Mouse (Mus musculus) thymus, adult 2 months (tissue): ENCODE results near the gene Ulbp1. TPM values are rescaled to one million over a fixed set of nuclear protein-coding genes. Genes with fewer than 3 reads are reported as not detected.

Source experiments
- DNase-seq: peaks from one replicate; pipeline ENCODE4 v3.0.0; 2021
- H3K27ac ChIP-seq: fragments of 200-500 bp; 2 replicates; pipeline ENCODE4 v1.5.1; 2012; ENCODE audit warnings: low read length, control low read depth; ENCODE audit not compliant: control insufficient read depth, insufficient read depth
- H3K27me3 ChIP-seq: fragments of 200-500 bp; 2 replicates; pipeline ENCODE4 v1.6.1; 2012; ENCODE audit warnings: mild to moderate bottlenecking, low read length, moderate library complexity, mixed read lengths; ENCODE audit not compliant: control insufficient read depth, insufficient read depth
- H3K36me3 ChIP-seq: fragments of 200-500 bp; 2 replicates; pipeline ENCODE4 v1.6.1; 2012; ENCODE audit warnings: mild to moderate bottlenecking, low read length, moderate library complexity; ENCODE audit not compliant: control insufficient read depth, insufficient read depth
- H3K4me1 ChIP-seq: fragments of 200-500 bp; replicated peaks from 2 replicates; pipeline ENCODE4 v1.6.1; 2012; ENCODE audit warnings: low read length; ENCODE audit not compliant: control insufficient read depth, insufficient read depth
- H3K4me3 ChIP-seq: fragments of 200-500 bp; 2 replicates; pipeline ENCODE4 v1.5.1; 2012; ENCODE audit warnings: mild to moderate bottlenecking, low read length, control low read depth, moderate library complexity; ENCODE audit not compliant: control insufficient read depth, insufficient read depth
- CTCF ChIP-seq: fragments of 200-500 bp; IDR thresholded peaks from 2 replicates; pipeline ENCODE4 v1.5.1; 2012; ENCODE audit warnings: mild to moderate bottlenecking, control low read depth, low read length, moderate library complexity, borderline replicate concordance; ENCODE audit not compliant: control insufficient read depth, poor library complexity, insufficient read depth; ENCODE audit errors: extremely low read depth
- POLR2A ChIP-seq: fragments of 200-500 bp; IDR thresholded peaks from 2 replicates; pipeline ENCODE4 v1.6.1; 2012; ENCODE audit warnings: mild to moderate bottlenecking, low read length, control low read depth, moderate library complexity; ENCODE audit not compliant: control insufficient read depth, poor library complexity, insufficient read depth; ENCODE audit errors: extremely low read depth
- WGBS: fragments of 180-500 bp; shearing (Covaris S2); methylation state at CpG from one replicate; pipeline ENCODE4 v1.1.7; 2018; 5-methylcytosine and 5-hydroxymethylcytosine counted together
- polyA plus RNA-seq: library from polyadenylated mRNA; depleted of rRNA; stranded (reverse); fragments of >200 nt; gene quantifications from 2 replicates; pipeline ENCODE4 v1.2.3, GENCODE M21; 2012; rRNA removed

Gene Ulbp1
- polyA plus RNA-seq, 1 experiment: 8.4 TPM

DNA sequence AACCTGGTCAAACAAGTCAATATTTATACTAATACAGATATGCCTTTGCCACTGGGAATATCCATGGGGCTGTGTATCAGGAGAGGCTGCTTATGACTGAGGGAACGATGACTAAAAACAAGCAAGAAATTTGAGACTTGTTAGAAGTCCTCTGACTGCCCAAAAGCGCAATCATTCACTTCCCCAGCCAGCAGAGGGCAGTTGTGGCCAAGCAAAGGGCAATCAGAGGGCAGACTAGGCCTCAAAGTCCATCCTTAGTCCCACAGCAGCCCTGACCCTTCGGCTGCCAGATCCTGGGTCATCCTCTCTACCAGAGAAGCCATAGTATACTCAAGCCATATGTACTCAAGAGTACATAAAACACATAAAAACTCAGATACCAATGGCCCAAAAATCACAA, 11.4 kb downstream of the Ulbp1 start:
- Histone ChIP-seq H3K27ac (no peak overlapping the region), H3K36me3 (peaks cover 23% of the 10 kb centered on the region), H3K4me1 (no peaks in the 10 kb centered on the region), H3K4me3 (no peak overlapping the region), H3K27me3 (no peaks in the 10 kb centered on the region)
- 71% methylated on average over 3 of the region's 3 CpGs for WGBS
- TF ChIP-seq POLR2A (no peak), CTCF (no peak)
- peak; percentile 13 for DNase-seq

DNA sequence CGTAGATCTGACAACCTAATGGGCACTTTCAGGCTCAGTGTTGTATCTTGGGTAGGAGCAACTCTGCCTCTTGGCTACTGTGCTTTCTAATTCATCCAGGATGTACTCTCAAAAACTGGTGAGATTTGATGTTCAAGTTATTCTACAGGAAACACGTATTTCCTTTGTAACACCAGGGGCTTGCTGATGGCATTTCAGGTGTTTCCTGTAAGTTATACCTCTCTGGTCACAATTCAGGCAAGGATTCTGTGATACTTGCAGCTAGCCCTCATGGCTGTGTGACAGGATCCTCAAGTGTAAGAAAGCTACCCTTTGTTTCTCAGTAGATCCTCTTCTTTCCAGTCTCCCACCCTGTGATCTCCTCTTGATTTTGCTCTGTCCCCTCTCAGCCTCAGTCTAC, 34.5 kb downstream of the Ulbp1 start:
- no peak for DNase-seq
- Histone ChIP-seq H3K27ac (no peak overlapping the region), H3K36me3 (peaks cover 10% of the 10 kb centered on the region), H3K4me1 (no peaks in the 10 kb centered on the region), H3K4me3 (no peak overlapping the region), H3K27me3 (no peaks in the 10 kb centered on the region)
- WGBS: 24% methylated on average over 2 of the region's 2 CpGs
- TF ChIP-seq POLR2A (no peak), CTCF (no peak)

DNA sequence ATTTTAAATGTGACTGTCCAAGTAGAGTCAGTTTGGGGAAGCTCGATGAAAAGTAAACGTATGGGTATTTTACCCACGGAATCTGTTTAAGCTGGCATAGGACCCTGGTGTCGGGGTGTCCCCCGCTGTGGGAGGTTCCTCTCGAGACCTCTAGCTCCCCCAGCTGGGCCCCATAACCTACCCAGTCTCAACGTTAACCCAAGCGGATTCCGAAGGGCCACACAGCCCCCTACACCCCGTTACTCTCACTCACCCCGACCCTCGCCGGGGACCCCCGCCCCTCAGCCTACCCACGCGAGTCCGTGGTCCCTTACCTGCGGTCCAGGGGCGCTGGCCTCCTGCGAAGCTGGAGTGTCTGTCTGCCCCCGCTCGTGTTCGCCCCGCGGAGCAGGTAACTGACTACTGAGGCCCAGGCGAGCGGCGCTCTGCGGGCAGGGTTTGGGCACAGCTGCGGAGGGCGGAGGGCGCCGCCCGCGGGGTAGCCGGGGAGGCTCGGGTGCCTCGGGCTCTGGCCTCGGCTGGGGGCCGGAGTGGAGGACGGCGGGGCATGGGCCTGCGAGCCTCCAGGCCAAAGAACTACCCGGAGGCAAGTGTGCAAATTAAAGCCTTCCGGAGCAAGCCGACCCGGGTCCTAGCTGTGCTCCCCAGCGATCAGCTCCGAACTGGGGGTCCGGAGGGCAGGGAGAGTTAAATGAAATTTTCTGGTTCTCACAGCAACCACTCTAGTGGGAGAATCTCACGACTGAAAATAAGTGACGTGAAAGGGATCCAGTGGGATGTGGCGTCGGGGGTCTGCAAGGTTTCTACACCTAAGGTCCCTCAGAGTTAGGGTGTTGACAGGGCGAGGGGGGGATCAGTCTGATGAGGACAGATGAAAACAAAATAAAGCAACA, 80.0 kb downstream of the Ulbp1 start:
- peak; percentile 38 for DNase-seq
- 18% methylated on average over 55 of the region's 55 CpGs for WGBS
- Histone ChIP-seq H3K4me1 (peaks cover 12% of the 10 kb centered on the region), H3K4me3 (peak overlapping the region; percentile 32), H3K27me3 (peaks cover 5% of the 10 kb centered on the region), H3K27ac (no peak overlapping the region), H3K36me3 (no peaks in the 10 kb centered on the region)
- TF ChIP-seq CTCF (no peak), POLR2A (no peak)

DNA sequence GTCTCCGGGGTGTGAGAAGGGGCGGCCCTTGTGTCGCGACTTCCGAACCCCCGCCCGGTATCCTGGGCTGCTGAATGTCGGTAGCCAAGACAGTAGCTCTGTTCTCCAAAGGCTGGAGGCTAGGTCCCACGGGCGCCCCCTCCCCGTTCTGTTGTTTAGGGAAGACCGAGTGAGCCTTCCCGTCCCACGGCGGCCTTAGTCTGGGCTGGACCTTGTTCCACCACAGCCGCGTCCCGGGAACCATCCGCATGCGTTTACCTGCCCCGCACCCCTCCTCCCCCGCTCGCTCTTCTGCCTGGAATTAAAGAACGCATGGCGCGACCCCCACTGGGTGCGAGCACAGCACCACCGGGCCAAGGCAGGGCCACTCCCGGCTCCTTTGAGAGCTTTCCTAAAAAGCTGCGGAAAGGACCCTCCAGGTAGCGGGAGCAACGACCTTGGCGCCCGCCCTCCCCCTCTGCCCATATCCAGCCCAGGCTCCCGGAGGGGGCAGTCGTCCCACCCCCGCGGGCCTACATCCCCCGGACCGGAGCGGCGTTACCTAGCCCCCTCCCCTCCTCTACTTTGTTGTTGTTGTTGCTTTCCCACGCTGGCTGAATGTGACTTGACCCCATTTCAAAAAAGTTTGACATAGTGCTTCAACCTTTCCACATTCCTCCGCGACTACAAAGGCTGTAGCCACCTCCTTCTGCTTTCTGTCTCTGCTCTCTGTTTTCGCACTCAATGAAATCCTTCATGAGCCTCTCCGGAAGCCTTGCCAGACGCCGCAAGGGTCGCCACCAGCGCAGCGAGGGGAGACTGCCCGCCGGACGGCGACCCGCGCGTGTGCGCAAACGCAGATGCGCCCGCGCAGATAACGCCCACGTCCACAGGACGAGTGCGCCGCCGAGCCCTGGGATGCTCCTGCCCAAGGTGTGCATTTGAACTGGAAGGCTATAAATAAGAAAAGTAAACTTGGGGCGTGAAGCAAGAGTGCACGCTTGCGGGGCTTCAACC, 81.2 kb downstream of the Ulbp1 start:
- H3K27me3 ChIP-seq: peaks cover 5% of the 10 kb centered on the region
- no peak overlapping the region for H3K27ac ChIP-seq
- H3K4me1 ChIP-seq: peaks cover 12% of the 10 kb centered on the region
- WGBS: under 1% methylated on average over 73 of the region's 73 CpGs
- H3K4me3 ChIP-seq: peak overlapping the region; percentile 66
- TF ChIP-seq CTCF: no peak
- TF ChIP-seq POLR2A: no peak
- DNase-seq: peak; percentile 44
- no peaks in the 10 kb centered on the region for H3K36me3 ChIP-seq

DNA sequence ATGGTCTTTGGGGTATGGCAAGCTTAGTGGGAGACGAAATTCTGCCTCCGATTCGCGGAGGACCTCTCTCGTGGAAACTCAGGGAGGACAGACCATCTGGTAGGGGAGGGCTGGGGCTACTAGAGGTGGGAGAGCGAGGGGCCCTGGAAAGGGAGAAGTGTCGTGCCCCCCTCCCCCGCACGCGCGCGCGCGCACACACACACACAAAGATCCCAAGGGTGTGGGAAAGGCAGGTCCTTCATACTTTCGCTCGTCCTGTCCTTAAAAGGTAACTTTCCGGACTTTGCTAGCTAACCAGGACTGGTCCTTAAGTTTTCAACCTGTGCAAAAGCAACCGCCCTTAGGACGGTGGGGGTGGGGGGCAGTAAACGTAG, 81.9 kb downstream of the Ulbp1 start:
- Histone ChIP-seq H3K36me3 (no peaks in the 10 kb centered on the region), H3K4me3 (peak overlapping the region; percentile 66), H3K4me1 (peaks cover 12% of the 10 kb centered on the region), H3K27me3 (peaks cover 5% of the 10 kb centered on the region), H3K27ac (no peak overlapping the region)
- TF ChIP-seq POLR2A: no peak
- TF ChIP-seq CTCF: no peak
- under 1% methylated on average over 20 of the region's 20 CpGs for WGBS
- peak; percentile 32 for DNase-seq

DNA sequence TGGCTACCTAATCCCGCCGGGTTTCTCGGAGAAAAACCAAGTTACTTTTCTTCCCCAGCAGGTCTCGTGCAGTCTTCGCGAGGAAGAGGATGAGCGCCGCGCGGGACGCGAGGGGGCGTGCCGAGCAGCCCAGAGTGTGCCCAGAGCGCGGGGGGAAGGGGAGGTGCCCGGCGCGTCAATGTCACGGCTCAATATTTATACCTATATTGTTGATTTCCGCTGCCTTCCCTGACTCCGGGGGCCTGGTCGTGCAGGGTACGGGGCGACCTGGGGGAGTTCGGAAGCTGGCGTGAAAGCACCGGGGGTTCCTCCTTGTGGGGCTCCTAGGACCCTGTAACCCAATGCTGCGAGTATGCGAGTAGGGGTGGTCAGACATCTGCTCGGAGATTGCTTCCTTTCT, 82.3 kb downstream of the Ulbp1 start:
- Histone ChIP-seq H3K4me1 (peaks cover 12% of the 10 kb centered on the region), H3K27me3 (peaks cover 5% of the 10 kb centered on the region), H3K36me3 (no peaks in the 10 kb centered on the region), H3K4me3 (peak overlapping the region; percentile 66), H3K27ac (no peak overlapping the region)
- TF ChIP-seq POLR2A (no peak), CTCF (no peak)
- under 1% methylated on average over 31 of the region's 31 CpGs for WGBS
- DNase-seq: peak; percentile 69

Other genes starting within 250 kb of the Ulbp1 start
- 3.8 and 5.0 TPM in 2 replicates for gene Lrp11, start 116.2 kb upstream of the Ulbp1 start, polyA plus RNA-seq
- 13.2 and 14.2 TPM in 2 replicates for gene Nup43, start 193.9 kb upstream of the Ulbp1 start, polyA plus RNA-seq
- 35.5 and 35.6 TPM in 2 replicates for gene Pcmt1, start 207.5 kb upstream of the Ulbp1 start, polyA plus RNA-seq
- gene Lats1, start 207.6 kb upstream of the Ulbp1 start, polyA plus RNA-seq: 17.3 and 17.9 TPM in 2 replicates